Mouse (Mus musculus) heart, postnatal 10 days (tissue): ENCODE measurements around the gene Slc25a43. TPM values are rescaled to one million over a fixed set of nuclear protein-coding genes. Genes with fewer than 3 reads are reported as not detected.

ENCODE experiments used
- DNase-seq, 2 experiments: peaks; one replicate each; pipeline ENCODE4 v3.0.0; 2021
- intact Hi-C: fragments of 180-260 bp; cut with DNase I; formaldehyde crosslinking; loops from one replicate; pipeline ENCODE4 v1.15.1; 2025
- total RNA-seq, 2 experiments: library from RNA; stranded (reverse); gene quantifications; 2 replicates each; pipeline ENCODE4 v1.2.3; 2021

Slc25a43 gene
- total RNA-seq, 2 experiments from 2014 or later, result 0.30 to 0.60 TPM

- no peak for DNase-seq
- intact Hi-C loops, result no loop called here
Measured at GRCm38 (mm10) chrX:36816953-36817441, 73.5 kb downstream of the Slc25a43 start.

GRCm38 (mm10) chrX:36819575-36819974 lies 76.1 kb downstream of the Slc25a43 start:
- no peak for DNase-seq
- intact Hi-C loops, result no loop called here

GRCm38 (mm10) chrX:36820201-36820600 lies 76.7 kb downstream of the Slc25a43 start:
- intact Hi-C loops, result loop anchor here (5.0 to 10.0 kb wide), 2 partner anchors 58 to 315 kb away; no protein-coding TSS in a partner anchor
- peak in 1 of 2 experiments; percentile 55 for DNase-seq

- DNase-seq, result no peak
- intact Hi-C loops, result loop anchor here (5.0 to 10.0 kb wide), 2 partner anchors 62 to 319 kb away; no protein-coding TSS in a partner anchor
Measured at GRCm38 (mm10) chrX:36823932-36824711, 80.7 kb downstream of the Slc25a43 start.

- intact Hi-C loops, result loop anchor here (10.0 kb wide), 1 partner anchor 320 kb away; no protein-coding TSS in a partner anchor
- DNase-seq, result no peak
Measured at GRCm38 (mm10) chrX:36825032-36825431, 81.6 kb downstream of the Slc25a43 start.

Other genes starting within 250 kb of the Slc25a43 start
- gene Pgrmc1, start 145.5 kb upstream of the Slc25a43 start, total RNA-seq, result 10 to 100 TPM; 39.5 TPM
- gene Akap17b, start 98.3 kb upstream of the Slc25a43 start, total RNA-seq, result 1 to 10 TPM; 1.8 to 2.5 TPM
- 100 to 1,000 TPM; 708 to 807 TPM for gene Slc25a5, start 52.0 kb downstream of the Slc25a43 start, total RNA-seq
- gene Ube2a, start 130.2 kb downstream of the Slc25a43 start, total RNA-seq, result 10 to 100 TPM; 74.7 to 76.4 TPM
- 10 to 100 TPM; 19.2 to 22.3 TPM for gene C330007P06Rik, start 130.5 kb downstream of the Slc25a43 start, total RNA-seq
- gene Nkrf, start 159.2 kb downstream of the Slc25a43 start, total RNA-seq, result 1 to 10 TPM; 3.2 to 3.9 TPM
- gene Sept6, start 248.1 kb downstream of the Slc25a43 start, total RNA-seq, result 10 to 100 TPM; 23.2 to 25.0 TPM